Mouse (Mus musculus) embryonic facial prominence, embryonic 10.5 days (tissue): ENCODE results near the gene Efhd1. TPM values are rescaled to one million over a fixed set of nuclear protein-coding genes. Genes with fewer than 3 reads are reported as not detected.
A peak's percentile ranks its signal among the peaks of the same experiment; 100 is the strongest.

Experiments used
- DNase-seq: peaks from one replicate; pipeline ENCODE4 v3.0.0-alpha.2; 2017; ENCODE audit warnings: low spot score
- H3K27ac ChIP-seq: fragments of 300-500 bp; sonication (generic); replicated peaks from 2 replicates; pipeline ENCODE4 v1.5.1; 2016; ENCODE audit warnings: mild to moderate bottlenecking
- H3K27me3 ChIP-seq: fragments of 300-500 bp; sonication (generic); replicated peaks from 2 replicates; pipeline ENCODE4 v1.6.1; 2016; ENCODE audit warnings: low read depth, mild to moderate bottlenecking; ENCODE audit not compliant: poor library complexity, severe bottlenecking
- H3K36me3 ChIP-seq: fragments of 300-500 bp; sonication (generic); replicated peaks from 2 replicates; pipeline ENCODE4 v1.6.1; 2016; ENCODE audit warnings: mild to moderate bottlenecking, moderate library complexity
- H3K4me1 ChIP-seq: fragments of 300-500 bp; sonication (generic); 2 replicates; pipeline ENCODE4 v1.6.1; 2016
- H3K4me3 ChIP-seq: fragments of 300-500 bp; sonication (generic); 2 replicates; pipeline ENCODE4 v1.5.1; 2016; ENCODE audit warnings: mild to moderate bottlenecking, moderate library complexity
- H3K9me3 ChIP-seq: fragments of 300-500 bp; sonication (generic); 2 replicates; pipeline ENCODE4 v1.6.1; 2016; ENCODE audit warnings: mild to moderate bottlenecking
- WGBS: fragments of 180-500 bp; shearing (Covaris S2); methylation state at CpG from one replicate; pipeline ENCODE4 v1.1.7; 2016; 5-methylcytosine and 5-hydroxymethylcytosine counted together
- polyA plus RNA-seq: library from polyadenylated mRNA; unstranded; fragments of >200 nt; fragmentation: Nextera tagmentation; extraction: Ambion mirVana; gene quantifications from 2 replicates; pipeline ENCODE4 v1.2.1, GENCODE M21; 2016

The Efhd1 gene
- polyA plus RNA-seq, 1 experiment from 2014 or later: 0.69 TPM

GRCm38 (mm10) chr1:87316672-87317071 lies 52.5 kb downstream of the Efhd1 start:
- WGBS: 72% methylated on average over 3 of the region's 3 CpGs
- Histone ChIP-seq H3K4me3 (no peak overlapping the region), H3K27ac (no peak overlapping the region), H3K9me3 (peaks cover 27% of the 10 kb centered on the region), H3K27me3 (no peaks in the 10 kb centered on the region), H3K36me3 (no peaks in the 10 kb centered on the region), H3K4me1 (no peaks in the 10 kb centered on the region)
- DNase-seq: no peak

- no peaks in the 10 kb centered on the region for H3K36me3 ChIP-seq
- H3K27ac ChIP-seq: no peak overlapping the region
- 8% methylated on average over 1 of the region's 1 CpGs for WGBS
- no peak for DNase-seq
- H3K4me3 ChIP-seq: no peak overlapping the region
- peaks cover 25% of the 10 kb centered on the region for H3K9me3 ChIP-seq
- H3K27me3 ChIP-seq: no peaks in the 10 kb centered on the region
- H3K4me1 ChIP-seq: no peaks in the 10 kb centered on the region
Observed at GRCm38 (mm10) chr1:87321071-87321470, 56.9 kb downstream of the Efhd1 start.

GRCm38 (mm10) chr1:87322778-87323177 lies 58.6 kb downstream of the Efhd1 start:
- 89% methylated on average over 3 of the region's 3 CpGs for WGBS
- DNase-seq: no peak
- H3K4me1 ChIP-seq: peaks cover under 1% of the 10 kb centered on the region

DNA sequence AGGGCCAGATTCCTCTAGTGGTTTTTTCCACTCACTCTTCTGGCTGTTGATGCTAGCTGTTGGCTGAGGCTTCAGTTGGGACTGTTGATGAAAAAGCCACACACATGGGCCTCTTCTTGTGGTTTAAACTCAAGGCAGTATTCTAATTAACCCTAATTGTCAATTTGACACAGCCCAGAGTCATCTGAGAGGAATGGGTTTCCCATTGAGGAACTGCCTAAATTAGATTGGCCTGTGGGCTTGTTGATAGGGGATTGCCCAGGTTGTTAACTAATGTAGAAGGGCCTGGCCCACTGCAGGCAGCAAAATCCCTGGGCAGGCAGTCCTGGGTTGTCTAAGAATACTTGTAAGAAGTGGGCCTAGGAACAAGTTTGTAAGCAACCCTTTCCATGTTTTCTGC lies 60.5 kb downstream of the Efhd1 start:
- Histone ChIP-seq H3K4me3 (no peak overlapping the region), H3K36me3 (peaks cover 3% of the 10 kb centered on the region), H3K9me3 (peaks cover 19% of the 10 kb centered on the region), H3K4me1 (peaks cover 14% of the 10 kb centered on the region), H3K27ac (no peak overlapping the region), H3K27me3 (no peaks in the 10 kb centered on the region)
- no peak for DNase-seq

More at GRCm38 (mm10) chr1:87322778-87323177, 58.6 kb downstream of the Efhd1 start:
- Histone ChIP-seq H3K4me3 (no peak overlapping the region), H3K9me3 (peaks cover 25% of the 10 kb centered on the region), H3K27me3 (no peaks in the 10 kb centered on the region), H3K27ac (no peak overlapping the region), H3K36me3 (no peaks in the 10 kb centered on the region)

GRCm38 (mm10) chr1:87326742-87327163 lies 62.6 kb downstream of the Efhd1 start, which contains the start of gene Gigyf2:
Gigyf2 (plus strand) TSS chr1:87326998.
- peak within 1 kb of the TSS; percentile 96 for H3K27ac ChIP-seq
- H3K4me1 ChIP-seq: peaks cover 14% of the 10 kb centered on the region
- no peaks in the 10 kb centered on the region for H3K9me3 ChIP-seq
- WGBS: under 1% methylated on average over 36 of the region's 36 CpGs
- H3K4me3 ChIP-seq: peak within 1 kb of the TSS; percentile 100
- H3K27me3 ChIP-seq: no peaks in the 10 kb centered on the region
- H3K36me3 ChIP-seq: peaks cover 15% of the 10 kb centered on the region
- DNase-seq: peak; percentile 99

GRCm38 (mm10) chr1:87327165-87327861 lies 63.1 kb downstream of the Efhd1 start:
- peaks cover 14% of the 10 kb centered on the region for H3K4me1 ChIP-seq
- under 1% methylated on average over 53 of the region's 53 CpGs for WGBS
- peak overlapping the region; percentile 96 for H3K27ac ChIP-seq
- no peaks in the 10 kb centered on the region for H3K9me3 ChIP-seq
- H3K27me3 ChIP-seq: no peaks in the 10 kb centered on the region
- peaks cover 18% of the 10 kb centered on the region for H3K36me3 ChIP-seq
- H3K4me3 ChIP-seq: peak overlapping the region; percentile 100
- peak; percentile 69 for DNase-seq

- WGBS: 95% methylated on average over 4 of the region's 4 CpGs
- no peak for DNase-seq
- Histone ChIP-seq H3K4me3 (no peak overlapping the region), H3K9me3 (no peaks in the 10 kb centered on the region), H3K27ac (no peak overlapping the region), H3K36me3 (peaks cover 61% of the 10 kb centered on the region), H3K4me1 (peaks cover 14% of the 10 kb centered on the region), H3K27me3 (no peaks in the 10 kb centered on the region)
Observed at GRCm38 (mm10) chr1:87331774-87332173, 67.6 kb downstream of the Efhd1 start.

GRCm38 (mm10) chr1:87350576-87350975 lies 86.4 kb downstream of the Efhd1 start:
- WGBS: 90% methylated on average over 2 of the region's 2 CpGs
- no peaks in the 10 kb centered on the region for H3K4me1 ChIP-seq
- no peaks in the 10 kb centered on the region for H3K27me3 ChIP-seq
- DNase-seq: no peak
- H3K4me3 ChIP-seq: no peak overlapping the region
- no peak overlapping the region for H3K27ac ChIP-seq
- peaks cover 43% of the 10 kb centered on the region for H3K36me3 ChIP-seq
- no peaks in the 10 kb centered on the region for H3K9me3 ChIP-seq

DNA sequence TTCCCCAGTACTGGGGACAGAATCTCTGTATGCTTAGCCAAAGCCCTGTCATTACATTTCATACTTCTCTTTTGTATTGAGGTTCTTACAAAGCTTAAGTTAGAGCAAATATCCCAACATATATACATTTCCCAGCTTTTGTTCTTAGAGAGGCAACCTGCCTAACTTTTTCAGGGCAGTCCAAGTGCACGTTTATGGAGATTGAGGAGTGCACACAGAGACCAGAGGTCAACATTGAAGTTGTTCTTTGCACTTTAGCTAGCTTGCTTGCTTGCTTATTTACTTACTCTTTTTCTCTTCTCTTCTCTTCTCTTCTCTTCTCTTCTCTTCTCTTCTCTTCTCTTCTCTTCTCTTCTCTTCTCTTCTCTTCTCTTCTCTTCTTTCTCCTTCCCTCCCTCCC lies 96.1 kb downstream of the Efhd1 start:
- Histone ChIP-seq H3K36me3 (peaks cover 23% of the 10 kb centered on the region), H3K4me1 (no peaks in the 10 kb centered on the region), H3K9me3 (no peaks in the 10 kb centered on the region), H3K4me3 (no peak overlapping the region), H3K27me3 (no peaks in the 10 kb centered on the region), H3K27ac (no peak overlapping the region)
- WGBS: 67% methylated on average over 1 of the region's 1 CpGs
- DNase-seq: no peak

Other genes starting within 250 kb of the Efhd1 start
- not detected in 2 replicates for gene Alppl2, start 174.4 kb upstream of the Efhd1 start, polyA plus RNA-seq
- gene Alpi, start 162.8 kb upstream of the Efhd1 start, polyA plus RNA-seq: not detected in 2 replicates
- gene Akp3, start 139.4 kb upstream of the Efhd1 start, polyA plus RNA-seq: not detected in 2 replicates
- 1.2 and 3.1 TPM in 2 replicates for gene Ecel1, start 107.8 kb upstream of the Efhd1 start, polyA plus RNA-seq
- gene Prss56, start 81.0 kb upstream of the Efhd1 start, polyA plus RNA-seq: 0.71 and 0.94 TPM in 2 replicates
- gene Chrnd, start 73.8 kb upstream of the Efhd1 start, polyA plus RNA-seq: 0.13 and 0.17 TPM in 2 replicates
- 0.35 and 0.39 TPM in 2 replicates for gene Chrng, start 59.7 kb upstream of the Efhd1 start, polyA plus RNA-seq
- 175 and 185 TPM in 2 replicates for gene Eif4e2, start 50.4 kb upstream of the Efhd1 start, polyA plus RNA-seq
- 49.7 and 55.2 TPM in 2 replicates for gene Gigyf2, start 62.6 kb downstream of the Efhd1 start, polyA plus RNA-seq
- 1.4 and 1.8 TPM in 2 replicates for gene Kcnj13, start 130.4 kb downstream of the Efhd1 start, polyA plus RNA-seq
- gene Snorc, start 205.9 kb downstream of the Efhd1 start, polyA plus RNA-seq: not detected in 2 replicates
- gene Neu2, start 245.5 kb downstream of the Efhd1 start, polyA plus RNA-seq: not detected in 2 replicates